Mouse (Mus musculus) CD4-positive naive resting alpha-beta T cell, adult 76 days (primary cell): Measurements from ENCODE around the gene Gfap. TPM values are rescaled to one million over a fixed set of nuclear protein-coding genes. Genes with fewer than 3 reads are reported as not detected.

ENCODE experiments used
- total RNA-seq: library from RNA; stranded (reverse); gene quantifications from one replicate; pipeline ENCODE4 v1.2.4, GENCODE M21; 2023

Gene Gfap
- total RNA-seq = not detected

DNA sequence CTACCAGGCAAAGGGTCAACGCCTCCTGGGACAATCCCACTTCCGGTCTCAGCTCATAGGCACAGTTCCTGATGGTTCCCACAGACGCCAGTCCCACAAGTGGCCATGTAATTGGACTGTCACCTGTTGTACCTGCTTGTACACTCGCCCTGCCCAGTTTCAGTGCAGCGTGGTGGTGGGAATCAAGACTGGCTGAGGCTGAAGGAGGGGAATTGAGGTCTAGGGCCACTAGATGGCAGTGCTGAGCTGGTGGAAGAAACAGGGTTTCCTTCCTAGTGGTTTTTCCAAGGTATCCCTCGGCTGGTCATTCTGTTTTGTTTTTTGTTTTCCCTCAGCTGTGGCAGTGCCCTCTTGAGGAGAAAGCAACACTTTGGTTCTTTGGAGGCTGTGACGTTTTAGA lies at the start of gene Gfap:
TSS of gene Gfap (minus strand) at position 150 of the 400 bp plus-strand sequence.

DNA sequence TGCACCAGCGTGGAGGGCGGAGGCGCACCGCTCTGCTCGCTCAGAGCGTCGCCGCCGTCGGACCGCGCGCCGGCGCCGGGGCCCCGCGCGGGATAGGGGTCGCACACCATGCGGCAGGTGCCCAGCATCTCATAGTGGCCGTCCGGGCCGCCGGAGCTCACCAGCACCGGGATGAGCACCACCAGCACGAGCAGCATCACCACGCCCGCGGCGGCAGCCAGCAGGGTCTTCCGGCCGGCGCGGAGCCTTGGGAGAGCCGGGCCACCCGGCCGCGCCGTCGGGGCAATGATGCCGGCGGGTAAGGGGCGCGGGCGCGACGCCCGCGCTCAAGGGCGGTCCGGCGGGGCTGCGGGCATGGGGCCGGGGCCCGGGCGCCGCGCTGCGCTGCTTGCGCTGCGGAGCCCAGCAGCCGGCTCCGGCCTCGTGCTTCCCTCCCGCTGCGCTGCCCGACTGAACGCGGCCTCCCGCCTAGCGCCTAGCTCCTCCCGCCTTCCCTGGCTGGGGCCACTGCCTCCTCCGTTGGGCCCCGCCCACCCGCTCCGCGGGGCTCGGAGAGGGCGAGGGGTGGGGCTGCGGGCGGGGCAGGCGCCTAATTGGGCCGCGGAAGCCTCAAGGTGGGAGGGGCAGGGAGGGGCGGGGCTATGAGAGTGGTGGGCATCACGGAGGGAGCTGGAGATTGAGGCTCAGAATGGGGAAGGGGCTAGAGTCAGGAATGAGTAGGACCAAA lies 45.7 kb upstream of the Gfap start, which contains the start of gene C1ql1:
TSS of gene C1ql1 (minus strand) at position 424 of the 727 bp plus-strand sequence.

DNA sequence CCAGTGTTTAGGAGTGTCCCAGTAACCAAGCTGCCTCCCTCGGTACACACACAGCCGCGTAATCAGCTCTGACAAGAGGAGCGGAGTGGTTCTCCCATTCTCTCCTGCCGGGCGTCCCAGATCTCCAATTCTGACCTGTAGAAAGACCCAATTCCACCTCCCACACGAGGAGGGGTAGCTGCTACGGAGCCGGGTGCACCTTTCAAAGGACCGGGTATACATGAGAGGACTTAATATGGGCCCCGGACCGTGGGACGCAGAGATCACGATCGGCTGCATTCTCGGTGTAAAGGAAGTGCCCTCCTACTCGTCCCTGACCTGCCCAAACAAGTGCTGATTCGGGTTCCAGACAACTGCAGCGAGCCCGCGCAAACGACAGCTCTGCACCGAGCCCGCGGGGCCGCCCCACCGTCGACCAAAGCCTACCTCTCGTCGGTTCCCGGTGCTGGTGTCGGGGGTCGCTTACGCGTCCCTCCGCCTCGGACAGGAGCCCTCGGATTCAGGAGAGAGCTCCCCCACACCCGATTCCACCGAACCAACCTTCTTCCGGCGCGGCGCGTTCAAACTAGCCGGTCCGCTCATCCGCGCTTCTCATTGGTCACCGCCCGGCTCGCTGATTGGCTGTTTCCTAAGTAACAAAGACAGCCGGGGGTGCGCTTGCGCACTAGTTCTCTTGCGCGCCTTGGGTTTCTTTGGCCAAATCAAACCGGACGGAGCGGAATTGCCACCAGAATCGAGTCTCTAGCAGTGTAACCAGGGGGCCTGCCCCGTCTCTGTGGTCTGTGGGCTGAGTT lies 24.0 kb upstream of the Gfap start, which contains the start of gene Kif18b:
TSS of gene Kif18b (minus strand) at position 568 of the 794 bp plus-strand sequence.

DNA sequence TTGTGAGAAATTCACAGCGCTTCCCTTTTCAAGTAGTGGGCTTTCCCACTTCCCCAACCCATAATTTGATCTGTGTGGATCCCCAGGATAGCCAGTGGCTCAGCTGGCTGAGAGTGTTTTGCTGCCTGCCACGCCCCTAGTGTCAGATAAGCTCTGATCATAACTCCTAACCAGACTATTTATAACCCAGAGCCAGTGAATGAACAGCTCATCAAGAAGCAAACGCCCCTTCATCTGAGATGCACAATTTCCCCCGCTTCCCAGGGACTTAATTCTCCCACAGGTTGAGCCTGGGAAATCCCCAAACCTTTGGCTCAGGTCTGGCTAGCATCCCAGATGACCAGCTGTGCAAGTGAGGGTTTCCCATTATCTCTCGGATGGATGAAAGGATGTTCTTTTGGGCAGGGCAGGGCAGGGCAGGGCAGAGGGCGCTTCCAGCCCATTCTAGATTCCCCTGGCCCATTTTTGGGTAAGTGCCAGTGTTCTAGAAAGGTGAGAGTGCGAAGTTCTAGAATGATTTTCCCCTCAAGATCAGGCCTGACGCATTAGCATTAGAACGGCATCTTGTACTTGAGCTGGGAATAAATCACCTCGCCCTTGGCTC lies 16.0 kb downstream of the Gfap start, which contains the start of gene Fam187a:
TSS of gene Fam187a (plus strand) at position 554 of the 604 bp plus-strand sequence.

DNA sequence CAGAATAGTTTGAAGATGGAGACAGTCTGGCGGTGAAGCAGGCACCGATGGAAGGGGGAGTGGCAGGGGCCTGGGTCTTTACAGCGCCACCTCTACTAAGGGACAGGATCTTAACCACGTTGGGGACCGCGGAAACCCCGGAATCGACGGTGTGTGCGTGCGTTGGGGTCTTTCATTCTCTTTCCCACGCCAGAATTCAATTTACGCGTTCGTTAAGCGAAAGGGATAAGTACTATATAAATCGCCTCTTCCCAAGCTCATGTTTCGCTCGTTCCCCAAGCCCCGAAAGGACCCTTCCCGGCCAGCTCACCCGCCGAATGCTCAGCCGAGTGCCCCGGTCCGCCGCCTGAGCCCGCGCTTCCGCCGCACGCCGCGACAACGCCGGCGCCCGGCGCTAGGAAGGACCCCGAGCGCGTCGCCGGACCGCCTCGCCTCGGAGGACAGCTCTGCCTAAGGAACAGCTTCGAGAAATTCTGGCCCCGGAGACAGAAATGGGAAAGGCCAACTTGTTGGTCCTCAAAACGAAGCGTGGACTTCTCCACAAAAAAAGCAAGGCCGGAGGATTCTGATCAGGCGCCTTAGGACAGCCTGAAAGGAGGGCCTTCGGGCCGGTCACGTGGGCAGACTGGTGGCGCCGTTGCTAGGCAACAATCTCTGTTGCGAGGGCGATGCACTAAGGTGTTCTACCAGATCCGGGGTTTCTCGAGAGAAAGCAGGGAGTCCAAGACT lies 20.0 kb downstream of the Gfap start, which contains the start of the genes Eftud2 and Ccdc103:
TSS of gene Eftud2 (minus strand) at position 401 of the 729 bp plus-strand sequence.
TSS of gene Ccdc103 (plus strand) at position 620 of the 729 bp plus-strand sequence.

Other genes starting within 250 kb of the Gfap start
- not detected for gene Meioc, start 237.2 kb downstream of the Gfap start, total RNA-seq
- 36.7 TPM for gene Ccdc43, start 203.1 kb downstream of the Gfap start, total RNA-seq
- gene Adam11, start 139.5 kb downstream of the Gfap start, total RNA-seq = 2.6 TPM
- not detected for gene Gjc1, start 81.2 kb downstream of the Gfap start, total RNA-seq
- not detected for gene Higd1b, start 65.1 kb downstream of the Gfap start, total RNA-seq
- 128 TPM for gene Eftud2, start 19.9 kb downstream of the Gfap start, total RNA-seq
- gene Ccdc103, start 19.7 kb downstream of the Gfap start, total RNA-seq = not detected
- gene Fam187a, start 15.7 kb downstream of the Gfap start, total RNA-seq = not detected
- gene Kif18b, start 24.2 kb upstream of the Gfap start, total RNA-seq = 1.1 TPM
- not detected for gene C1ql1, start 45.8 kb upstream of the Gfap start, total RNA-seq
- gene Nmt1, start 127.3 kb upstream of the Gfap start, total RNA-seq = 58.4 TPM
- gene Dcakd, start 127.4 kb upstream of the Gfap start, total RNA-seq = 13.4 TPM
- gene Plcd3, start 200.7 kb upstream of the Gfap start, total RNA-seq = 0.35 TPM
- 32.7 TPM for gene Acbd4, start 200.8 kb upstream of the Gfap start, total RNA-seq
- 137 TPM for gene Hexim1, start 215.3 kb upstream of the Gfap start, total RNA-seq
- gene Hexim2, start 231.5 kb upstream of the Gfap start, total RNA-seq = 3.3 TPM